In genomic region chr2:90889550-90890548, GRCm38 (mm10) we compare ENCODE assay signal across 9 mouse cellular contexts. TPM values are rescaled to one million over a fixed set of nuclear protein-coding genes. Genes with fewer than 3 reads are reported as not detected.
A peak's percentile ranks its signal among the peaks of the same experiment; 100 is the strongest.
DNase-seq lines count a peak whose midpoint lies in the region; ATAC-seq and TF ChIP-seq lines count a peak whose summit lies in the region.
"Had no signal": no experiment of that assay in that cellular context is flagged by ENCODE, and none has a peak within 500 bp of the region (broad histone marks: within the 10 kb centered on the region; RNA-seq: fewer than 3 reads in every experiment).

No protein-coding gene starts in this region.

- peaks cover 4% of the 10 kb centered on the region; the same call in 1 of the 2 replicates for H3K4me1 ChIP-seq in intestine, postnatal 0 days (replicated peaks; ENCODE audit: control insufficient read depth, insufficient read depth, low read length)
- H3K4me1 ChIP-seq in liver, embryonic 15.5 days (replicated peaks): peaks cover 72% of the 10 kb centered on the region
- peaks cover 39% of the 10 kb centered on the region for H3K4me1 ChIP-seq in neural tube, embryonic 12.5 days
- H3K4me1 ChIP-seq in testis, adult 2 months (ENCODE audit: control insufficient read depth, insufficient read depth, low read length): peaks cover 18% of the 10 kb centered on the region

- peak overlapping the region; percentile 55 for H3K4me3 ChIP-seq in intestine, postnatal 0 days (ENCODE audit: low read depth, low read length)
- H3K4me3 ChIP-seq in liver, embryonic 15.5 days (replicated peaks): peak overlapping the region; percentile 68
- peak overlapping the region; percentile 52 for H3K4me3 ChIP-seq in neural tube, embryonic 12.5 days
- H3K4me3 ChIP-seq in testis, adult 2 months (ENCODE audit: control insufficient read depth, low read depth, low read length): peak overlapping the region; percentile 96

- DNase-seq in heart, adult 11 months: peak; percentile 92
- no peak for DNase-seq in heart, adult 9 months (ENCODE audit: low spot score in 2 of 2)
- DNase-seq in cerebellum, postnatal 36 days: peak; percentile 69 to 75
- DNase-seq in gastrocnemius, postnatal 10 days: peak; percentile 50

- peak overlapping the region; percentile 86 for H3K4me2 ChIP-seq in intestine, postnatal 0 days (replicated peaks; ENCODE audit: low read depth)
- H3K4me2 ChIP-seq in liver, embryonic 15.5 days: peak overlapping the region; percentile 96
- peak overlapping the region; percentile 65 for H3K4me2 ChIP-seq in neural tube, embryonic 12.5 days (replicated peaks)

- no peaks in the 10 kb centered on the region for H3K9me3 ChIP-seq in intestine, postnatal 0 days (ENCODE audit: control insufficient read depth)
- H3K9me3 ChIP-seq in liver, embryonic 15.5 days (replicated peaks): no peaks in the 10 kb centered on the region
- H3K9me3 ChIP-seq in neural tube, embryonic 12.5 days: no peaks in the 10 kb centered on the region

- H3K36me3 ChIP-seq in intestine, postnatal 0 days (ENCODE audit: control insufficient read depth, insufficient read depth): peaks cover 6% of the 10 kb centered on the region
- peaks cover 9% of the 10 kb centered on the region for H3K36me3 ChIP-seq in liver, embryonic 15.5 days (replicated peaks)
- peaks cover 20% of the 10 kb centered on the region for H3K36me3 ChIP-seq in neural tube, embryonic 12.5 days
- no peaks in the 10 kb centered on the region for H3K36me3 ChIP-seq in testis, adult 2 months (ENCODE audit: control insufficient read depth, insufficient read depth, low read length)

- TF ChIP-seq CTCF in intestine, postnatal 0 days (IDR thresholded peaks at IDR 0.05; ENCODE audit: low read depth): peak; percentile 49
- no peak for TF ChIP-seq CTCF in testis, adult 2 months (IDR thresholded peaks at IDR 0.05; ENCODE audit: control insufficient read depth, insufficient read depth, insufficient replicate concordance, low read depth, low read length)

- TF ChIP-seq POLR2A in testis, adult 2 months (IDR thresholded peaks at IDR 0.05; ENCODE audit: control insufficient read depth, low read depth, low read length): peak; percentile 73

- peak; percentile 80 for ATAC-seq in intestine, postnatal 0 days
- peak; percentile 59 for ATAC-seq in liver, embryonic 15.5 days (ENCODE audit: insufficient read depth)
- peak; percentile 52 for ATAC-seq in neural tube, embryonic 12.5 days (ENCODE audit: low FRiP score, low read depth)

- no peak overlapping the region for H3K27ac ChIP-seq in intestine, postnatal 0 days (ENCODE audit: low read depth, low read length)
- peak overlapping the region; percentile 34; the same call in 1 of the 2 replicates for H3K27ac ChIP-seq in liver, embryonic 15.5 days (replicated peaks)
- H3K27ac ChIP-seq in neural tube, embryonic 12.5 days: peak overlapping the region; percentile 39; the same call in 1 of the 2 replicates
- H3K27ac ChIP-seq in testis, adult 2 months (ENCODE audit: control insufficient read depth, insufficient read depth, low read depth, low read length): peak overlapping the region; percentile 97
- H3K27ac ChIP-seq: macrophage had no signal

- 3% methylated on average over 132 of the region's 133 CpGs for WGBS in intestine, postnatal 0 days
- 5% methylated on average over 133 of the region's 133 CpGs for WGBS in liver, embryonic 15.5 days (ENCODE audit: insufficient replicate concordance)
- WGBS in neural tube, embryonic 12.5 days: 3% methylated on average over 120 of the region's 133 CpGs

- H3K27me3 ChIP-seq in intestine, postnatal 0 days (replicated peaks; ENCODE audit: control insufficient read depth, insufficient read depth, low read length): peaks cover 33% of the 10 kb centered on the region
- H3K27me3 ChIP-seq in liver, embryonic 15.5 days: peaks cover 70% of the 10 kb centered on the region
- peaks cover 55% of the 10 kb centered on the region for H3K27me3 ChIP-seq in neural tube, embryonic 12.5 days (replicated peaks)
- no peaks in the 10 kb centered on the region for H3K27me3 ChIP-seq in testis, adult 2 months (ENCODE audit: control insufficient read depth, insufficient read depth, low read length)

- peak overlapping the region; percentile 55 for H3K9ac ChIP-seq in intestine, postnatal 0 days (ENCODE audit: low read depth, low read length)
- H3K9ac ChIP-seq in liver, embryonic 15.5 days: peak overlapping the region; percentile 58
- H3K9ac ChIP-seq in neural tube, embryonic 12.5 days: peak overlapping the region; percentile 63

RNA-seq across cellular contexts. Expression of gene C1qtnf4, which starts 4.2 kb away (rescaled TPM):
- 1 to 10 TPM; 7.1 to 8.5 TPM for total RNA-seq in gastrocnemius, postnatal 10 days (2021)
- polyA plus RNA-seq in intestine, postnatal 0 days (2015; fragmentation: Nextera tagmentation; extraction: Ambion mirVana): 6.5 and 7.6 TPM in 2 replicates
- polyA plus RNA-seq in liver, embryonic 15.5 days (2015; fragmentation: Nextera tagmentation; extraction: Ambion mirVana): 1.9 and 2.0 TPM in 2 replicates
- polyA plus RNA-seq in neural tube, embryonic 12.5 days (2016; fragmentation: Nextera tagmentation; extraction: Ambion mirVana): 62.3 and 74.0 TPM in 2 replicates
- 390 and 487 TPM in 2 replicates for polyA plus RNA-seq in testis, adult 2 months (2012; rRNA removed)
- polyA plus RNA-seq: macrophage had no signal

RNA-seq across cellular contexts. Expression of gene Kbtbd4, which starts 14.7 kb away (rescaled TPM):
- 10 to 100 TPM; 14.9 to 20.1 TPM for total RNA-seq in gastrocnemius, postnatal 10 days (2021)
- polyA plus RNA-seq in intestine, postnatal 0 days (2015; fragmentation: Nextera tagmentation; extraction: Ambion mirVana): 12.0 and 13.1 TPM in 2 replicates
- 16.1 and 17.6 TPM in 2 replicates for polyA plus RNA-seq in liver, embryonic 15.5 days (2015; fragmentation: Nextera tagmentation; extraction: Ambion mirVana)
- polyA plus RNA-seq in neural tube, embryonic 12.5 days (2016; fragmentation: Nextera tagmentation; extraction: Ambion mirVana): 46.8 and 48.2 TPM in 2 replicates
- polyA plus RNA-seq in testis, adult 2 months (2012; rRNA removed): 34.5 and 35.5 TPM in 2 replicates

RNA-seq across cellular contexts. Expression of gene Ndufs3, which starts 14.8 kb away (rescaled TPM):
- 100 to 1,000 TPM; 406 to 473 TPM for total RNA-seq in gastrocnemius, postnatal 10 days (2021)
- 263 and 280 TPM in 2 replicates for polyA plus RNA-seq in intestine, postnatal 0 days (2015; fragmentation: Nextera tagmentation; extraction: Ambion mirVana)
- polyA plus RNA-seq in liver, embryonic 15.5 days (2015; fragmentation: Nextera tagmentation; extraction: Ambion mirVana): 134 and 136 TPM in 2 replicates
- polyA plus RNA-seq in neural tube, embryonic 12.5 days (2016; fragmentation: Nextera tagmentation; extraction: Ambion mirVana): 195 and 205 TPM in 2 replicates
- polyA plus RNA-seq in testis, adult 2 months (2012; rRNA removed): 139 and 170 TPM in 2 replicates

RNA-seq across cellular contexts. Expression of gene Mtch2, which starts 42.9 kb away (rescaled TPM):
- total RNA-seq in gastrocnemius, postnatal 10 days (2021): 100 to 1,000 TPM; 153 to 155 TPM
- 196 and 216 TPM in 2 replicates for polyA plus RNA-seq in intestine, postnatal 0 days (2015; fragmentation: Nextera tagmentation; extraction: Ambion mirVana)
- 114 and 116 TPM in 2 replicates for polyA plus RNA-seq in liver, embryonic 15.5 days (2015; fragmentation: Nextera tagmentation; extraction: Ambion mirVana)
- 216 and 237 TPM in 2 replicates for polyA plus RNA-seq in neural tube, embryonic 12.5 days (2016; fragmentation: Nextera tagmentation; extraction: Ambion mirVana)
- 352 and 495 TPM in 2 replicates for polyA plus RNA-seq in testis, adult 2 months (2012; rRNA removed)

RNA-seq across cellular contexts. Expression of gene Celf1, which starts 50.3 kb away (rescaled TPM):
- 10 to 100 TPM; 54.1 to 61.9 TPM for total RNA-seq in gastrocnemius, postnatal 10 days (2021)
- polyA plus RNA-seq in intestine, postnatal 0 days (2015; fragmentation: Nextera tagmentation; extraction: Ambion mirVana): 34.9 and 41.0 TPM in 2 replicates
- 50.0 and 53.8 TPM in 2 replicates for polyA plus RNA-seq in liver, embryonic 15.5 days (2015; fragmentation: Nextera tagmentation; extraction: Ambion mirVana)
- polyA plus RNA-seq in neural tube, embryonic 12.5 days (2016; fragmentation: Nextera tagmentation; extraction: Ambion mirVana): 143 and 146 TPM in 2 replicates
- 19.1 and 19.8 TPM in 2 replicates for polyA plus RNA-seq in testis, adult 2 months (2012; rRNA removed)

Comparison
In these comparisons a context has a peak if more than half of its experiments do, and no peak if none do; other contexts are left out.
1. DNase-seq: peak in heart, adult 11 months (single experiment), cerebellum, postnatal 36 days (2 of 2) and gastrocnemius, postnatal 10 days (single experiment); none in heart, adult 9 months (0 of 2).
2. Peak in every context shown above with its lines, with median percentiles within 50 percentile points of each other: ATAC-seq, H3K4me2 ChIP-seq, H3K4me3 ChIP-seq and H3K9ac ChIP-seq.